Mouse (Mus musculus) embryonic fibroblast, embryonic 13.5 days (primary cell): ENCODE data around the gene Abhd17c.

Source experiments
- CTCF ChIP-seq: IDR thresholded peaks from 2 replicates; pipeline ENCODE4 v1.5.1; 2011; ENCODE audit warnings: mild to moderate bottlenecking, control low read depth, low read length, moderate library complexity, borderline replicate concordance; ENCODE audit not compliant: insufficient read depth
- POLR2A ChIP-seq: IDR thresholded peaks from 2 replicates; pipeline ENCODE4 v1.6.1; 2011; ENCODE audit warnings: low read depth, mild to moderate bottlenecking, control low read depth, low read length, moderate library complexity

DNA sequence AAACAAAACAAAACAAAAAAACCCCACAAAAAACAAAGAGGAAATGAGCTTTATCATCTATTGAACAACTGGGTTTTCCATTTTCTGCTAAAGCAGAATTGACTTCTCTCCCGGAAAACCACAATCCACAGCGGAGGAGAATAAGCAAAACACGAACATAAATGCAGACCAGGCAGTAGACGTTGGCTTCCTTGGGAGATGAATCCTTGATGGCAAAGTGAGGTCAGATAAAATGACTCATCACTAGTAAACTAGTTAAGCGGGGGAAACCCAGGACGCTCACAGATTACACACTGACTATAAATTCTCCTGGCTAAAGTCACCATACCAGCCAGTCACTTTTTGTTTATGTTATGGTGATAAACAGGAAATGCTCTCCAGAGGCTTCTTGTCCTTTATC lies 44.5 kb upstream of the Abhd17c start:
- TF ChIP-seq POLR2A: no peak
- no peak for TF ChIP-seq CTCF
